Mouse (Mus musculus) yolk sac, embryonic 10.5 days (tissue): ENCODE data around the gene Usp43.

Source experiments
- DNase-seq: peaks from one replicate; pipeline ENCODE4 v3.0.0-alpha.2; 2017; ENCODE audit warnings: low spot score

The Usp43 gene

GRCm38 (mm10) chr11:67806832-67807597, 114.9 kb downstream of the Usp43 start:
- no peak for DNase-seq

- DNase-seq, result no peak
Observed at GRCm38 (mm10) chr11:67805538-67805937, 116.4 kb downstream of the Usp43 start.
